Mouse (Mus musculus): ENCODE results near the gene Akna.

DNA sequence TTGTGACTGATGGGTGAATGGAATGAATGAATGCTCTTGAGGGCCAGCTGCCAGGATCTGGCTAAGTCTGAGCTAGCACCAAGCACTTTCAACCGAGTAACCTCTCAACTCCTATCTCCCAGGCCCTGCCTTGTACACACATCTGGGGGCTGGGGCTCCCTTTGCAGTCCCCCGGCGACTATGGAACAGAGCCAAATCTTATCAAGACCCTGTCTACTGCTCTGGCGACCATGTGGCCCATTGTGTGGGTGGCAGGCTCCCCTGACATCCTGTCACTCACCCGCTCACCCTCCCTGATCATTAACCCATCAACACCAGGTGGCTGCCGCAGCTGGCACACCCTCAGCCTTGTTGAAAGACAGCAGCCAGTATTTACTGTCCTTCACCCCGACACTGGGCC is 1.9 kb upstream of the Akna start:
- TF ChIP-seq CTCF (IDR thresholded peaks at IDR 0.05; ENCODE audit: borderline replicate concordance, insufficient read depth, low read depth, low read length) (no peak), POLR2A (IDR thresholded peaks at IDR 0.05; ENCODE audit: borderline replicate concordance, insufficient read depth, low read length) (no peak)
